Comparison of ENCODE assay signal across 15 mouse cellular contexts in the genomic region with DNA sequence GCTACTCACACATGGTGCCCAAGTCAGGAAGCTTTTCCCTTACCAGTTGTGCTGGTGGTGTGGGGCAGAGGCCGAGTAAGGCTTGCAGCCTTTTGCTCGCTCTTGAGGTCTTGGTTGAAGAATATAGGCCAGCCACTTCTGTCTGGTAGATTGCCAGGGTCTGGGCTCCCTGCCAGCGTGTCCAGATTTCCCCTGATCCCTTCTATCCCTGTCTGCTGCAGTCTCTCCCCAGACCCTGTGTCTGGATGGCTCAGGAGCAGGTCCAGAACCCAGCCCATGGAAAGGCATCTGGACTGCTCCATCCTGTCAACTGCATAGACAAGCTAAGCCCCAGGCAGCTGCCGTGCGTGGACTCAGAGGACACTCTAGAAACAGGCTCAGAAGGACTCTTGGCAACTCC. TPM values are rescaled to one million over a fixed set of nuclear protein-coding genes. Genes with fewer than 3 reads are reported as not detected.
DNase-seq lines count a peak whose midpoint lies in the region; ATAC-seq and TF ChIP-seq lines count a peak whose summit lies in the region.
"Had no signal": no experiment of that assay in that cellular context is flagged by ENCODE, and none has a peak within 500 bp of the region (broad histone marks: within the 10 kb centered on the region; RNA-seq: fewer than 3 reads in every experiment).

No protein-coding gene starts in this region.

- no peak overlapping the region for H3K4me2 ChIP-seq in liver, embryonic 12.5 days
- H3K4me2 ChIP-seq in liver, embryonic 11.5 days = no peak overlapping the region

- H3K27ac ChIP-seq in liver, adult 2 months (replicated peaks; ENCODE audit: insufficient read depth, low read depth, low read length) = no peak overlapping the region; the same call in 1 of the 2 replicates
- no peak overlapping the region for H3K27ac ChIP-seq in liver, embryonic 12.5 days
- H3K27ac ChIP-seq in liver, embryonic 11.5 days (ENCODE audit: low read depth, low read length) = no peak overlapping the region
- H3K27ac ChIP-seq: macrophage had no signal

- H3K36me3 ChIP-seq in liver, adult 2 months (ENCODE audit: control insufficient read depth, insufficient read depth, low read length) = no peaks in the 10 kb centered on the region
- H3K36me3 ChIP-seq in liver, embryonic 12.5 days = no peaks in the 10 kb centered on the region
- H3K36me3 ChIP-seq in liver, embryonic 11.5 days (ENCODE audit: control insufficient read depth, insufficient read depth, low read length) = no peaks in the 10 kb centered on the region

- no peaks in the 10 kb centered on the region for H3K9me3 ChIP-seq in liver, embryonic 12.5 days (replicated peaks)
- H3K9me3 ChIP-seq in liver, embryonic 11.5 days (ENCODE audit: control insufficient read depth, low read length) = no peaks in the 10 kb centered on the region

- no peaks in the 10 kb centered on the region for H3K27me3 ChIP-seq in liver, adult 2 months (ENCODE audit: control insufficient read depth, insufficient read depth, low read length)
- H3K27me3 ChIP-seq in liver, embryonic 12.5 days (replicated peaks) = no peaks in the 10 kb centered on the region
- no peaks in the 10 kb centered on the region for H3K27me3 ChIP-seq in liver, embryonic 11.5 days (replicated peaks; ENCODE audit: control insufficient read depth, insufficient read depth, low read length)

- no peak for TF ChIP-seq POLR2A in liver, adult 2 months (IDR thresholded peaks at IDR 0.05; ENCODE audit: extremely low read depth, insufficient read depth, low read length)
- TF ChIP-seq POLR2A in brain, embryonic 14.5 days (IDR thresholded peaks at IDR 0.05; ENCODE audit: borderline replicate concordance, extremely low read depth, insufficient read depth, insufficient read length, poor library complexity, severe bottlenecking) = no peak

- peak; percentile 95 for DNase-seq in heart, adult 11 months
- DNase-seq in heart, postnatal 25 days (ENCODE audit: low spot score) = no peak
- peak; percentile 11 for DNase-seq in liver, adult 2 months (ENCODE audit: extremely low read depth, low read depth, low spot score)
- peak; percentile 64 for DNase-seq in Muller cell, postnatal 12 days (ENCODE audit: inconsistent ontology term)
- peak; percentile 55 for DNase-seq in brain, embryonic 14.5 days (ENCODE audit: low read depth)
- no peak for DNase-seq in urinary bladder, postnatal 36 days (ENCODE audit: low spot score in 2 of 2)
- no peak for DNase-seq in liver, embryonic 11.5 days (ENCODE audit: low spot score)
- DNase-seq: cerebellum, adult 9-11 months; gastrocnemius, postnatal 36 days; thymus, postnatal 25 days had no signal

- H3K4me3 ChIP-seq in liver, adult 2 months (ENCODE audit: insufficient read depth, low read depth, low read length) = no peak overlapping the region
- no peak overlapping the region for H3K4me3 ChIP-seq in liver, embryonic 12.5 days
- H3K4me3 ChIP-seq in liver, embryonic 11.5 days (ENCODE audit: low read depth, low read length) = no peak overlapping the region
- H3K4me3 ChIP-seq: erythroblast, embryonic 14.5 days; myocyte had no signal

- ATAC-seq in liver, embryonic 12.5 days = no peak
- ATAC-seq in liver, embryonic 11.5 days (replicated peaks; ENCODE audit: low FRiP score) = no peak
- ATAC-seq: intestine, postnatal 0 days had no signal

- no peak for TF ChIP-seq CTCF in liver, adult 2 months (IDR thresholded peaks at IDR 0.05; ENCODE audit: low read depth, low read length)
- TF ChIP-seq CTCF in brain, embryonic 14.5 days (IDR thresholded peaks at IDR 0.05; ENCODE audit: borderline replicate concordance, extremely low read depth, insufficient read depth, insufficient read length) = no peak

- no peak overlapping the region for H3K9ac ChIP-seq in liver, adult 2 months (ENCODE audit: low read depth, low read length)
- H3K9ac ChIP-seq in liver, embryonic 12.5 days = no peak overlapping the region
- H3K9ac ChIP-seq in liver, embryonic 11.5 days (ENCODE audit: low read depth, low read length) = no peak overlapping the region

- intact Hi-C loops in heart, postnatal 25 days (cut with DNase I) = no loop called here

- no peaks in the 10 kb centered on the region; the same call in 1 of the 2 replicates for H3K4me1 ChIP-seq in liver, adult 2 months (ENCODE audit: control insufficient read depth, insufficient read depth, low read length)
- H3K4me1 ChIP-seq in liver, embryonic 12.5 days = no peaks in the 10 kb centered on the region
- H3K4me1 ChIP-seq in liver, embryonic 11.5 days (replicated peaks; ENCODE audit: control insufficient read depth, insufficient read depth, low read length) = no peaks in the 10 kb centered on the region

- WGBS in liver, adult 2 months = 62% methylated on average over 5 of the region's 5 CpGs
- 64% methylated on average over 5 of the region's 5 CpGs for WGBS in liver, embryonic 12.5 days (ENCODE audit: insufficient replicate concordance)
- WGBS in liver, embryonic 11.5 days = 85% methylated on average over 5 of the region's 5 CpGs

- no peaks in the 10 kb centered on the region for H3K79me2 ChIP-seq in liver, adult 2 months (ENCODE audit: control insufficient read depth, insufficient read depth, low read length)

RNA-seq across cellular contexts. Expression of a gene that starts 37.0 kb away (rescaled TPM):
- 10 to 100 TPM; 19.6 to 19.8 TPM for total RNA-seq in heart, postnatal 25 days (2021)
- total RNA-seq in liver, adult 2 months (2014; rRNA removed) = 0.83 and 1.5 TPM in 2 replicates
- 1.1 and 1.8 TPM in 2 replicates for polyA plus RNA-seq in liver, adult 2 months (2012; rRNA removed)
- 3.2 TPM in 2 replicates for polyA plus RNA-seq in liver, embryonic 12.5 days (2016; fragmentation: Nextera tagmentation; extraction: Ambion mirVana)
- polyA plus RNA-seq in brain, embryonic 14.5 days (2012; rRNA removed) = 54.0 and 92.9 TPM in 2 replicates
- polyA plus RNA-seq in liver, embryonic 11.5 days (2014; fragmentation: Nextera tagmentation; extraction: Ambion mirVana) = 8.8 and 8.9 TPM in 2 replicates

Comparison
In these comparisons a context has a peak if more than half of its experiments do, and no peak if none do; other contexts are left out.
1. DNase-seq: peak in heart, adult 11 months (single experiment), liver, adult 2 months (single experiment), Muller cell, postnatal 12 days (single experiment) and brain, embryonic 14.5 days (single experiment); none in heart, postnatal 25 days (single experiment), urinary bladder, postnatal 36 days (0 of 2) and liver, embryonic 11.5 days (single experiment).